Mouse (Mus musculus): ENCODE data around the gene Col15a1. TPM values are rescaled to one million over a fixed set of nuclear protein-coding genes. Genes with fewer than 3 reads are reported as not detected.

Col15a1 gene
- polyA plus RNA-seq, 1 experiment from 2014 or later: 31.6 TPM

DNA sequence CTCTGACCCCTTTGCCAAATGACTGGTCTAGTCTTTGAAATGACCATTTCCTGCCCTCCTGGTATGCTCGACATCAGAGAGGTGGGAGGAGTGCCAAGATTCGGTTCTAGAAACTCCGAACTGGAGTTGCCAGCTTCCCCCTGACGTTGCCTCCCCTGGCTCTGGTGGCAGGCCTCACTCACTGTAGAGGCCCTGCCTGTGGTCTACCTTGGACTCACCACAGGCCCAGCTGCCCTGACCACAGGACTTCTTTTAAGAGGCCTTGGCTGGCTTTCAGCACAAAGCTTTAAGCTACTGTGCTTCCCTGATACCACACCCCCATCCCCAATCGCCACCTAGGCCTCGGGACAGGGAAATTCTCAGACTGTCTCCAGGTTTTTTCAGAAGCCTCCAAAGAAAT, 21.4 kb upstream of the Col15a1 start:
- Histone ChIP-seq H3K4me1 (ENCODE audit: control insufficient read depth, insufficient read depth, low read length) (no peaks in the 10 kb centered on the region; the same call in 1 of the 2 replicates), H3K27ac (replicated peaks; ENCODE audit: low read depth, low read length) (no peak overlapping the region), H3K9ac (ENCODE audit: low read depth, low read length) (no peak overlapping the region), H3K9me3 (ENCODE audit: control insufficient read depth, low read length) (no peaks in the 10 kb centered on the region), H3K27me3 (replicated peaks; ENCODE audit: control insufficient read depth, insufficient read depth, low read length) (no peaks in the 10 kb centered on the region), H3K4me3 (ENCODE audit: low read depth, low read length) (no peak overlapping the region), H3K4me2 (ENCODE audit: low read depth, low read length) (no peak overlapping the region), H3K36me3 (ENCODE audit: control insufficient read depth, insufficient read depth, low read length) (no peaks in the 10 kb centered on the region)
- WGBS: 65% methylated on average over 6 of the region's 6 CpGs
- DNase-seq (ENCODE audit: low spot score) (peak; percentile 47), ATAC-seq (ENCODE audit: low read depth) (no peak)

DNA sequence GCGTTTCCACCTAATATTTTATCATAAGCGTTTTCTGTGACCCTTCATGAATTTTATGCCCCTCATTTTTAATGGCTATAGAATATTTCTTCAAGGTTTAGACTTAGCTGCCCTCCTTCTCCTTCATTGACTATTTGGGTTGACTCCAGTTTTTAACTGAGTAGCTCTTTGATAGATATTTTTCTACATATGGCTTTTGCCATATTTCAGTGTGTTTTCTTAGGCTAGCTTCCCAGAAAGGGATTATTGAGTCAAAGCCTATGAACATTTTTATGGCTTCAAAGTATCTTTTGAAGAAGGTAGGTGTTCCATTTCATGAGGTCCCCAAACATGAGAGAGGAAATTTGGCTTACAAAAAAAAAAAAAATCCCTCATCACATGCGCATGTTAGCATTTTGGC, 11.8 kb upstream of the Col15a1 start:
- no peak overlapping the region for H3K27ac ChIP-seq (replicated peaks; ENCODE audit: low read depth, low read length)
- H3K9ac ChIP-seq (ENCODE audit: low read depth, low read length): no peak overlapping the region
- no peaks in the 10 kb centered on the region for H3K36me3 ChIP-seq (ENCODE audit: control insufficient read depth, insufficient read depth, low read length)
- no peak overlapping the region for H3K4me3 ChIP-seq (ENCODE audit: low read depth, low read length)
- WGBS: 66% methylated on average over 3 of the region's 3 CpGs
- ATAC-seq (ENCODE audit: low read depth): no peak
- H3K27me3 ChIP-seq (replicated peaks; ENCODE audit: control insufficient read depth, insufficient read depth, low read length): no peaks in the 10 kb centered on the region
- DNase-seq (ENCODE audit: low spot score): peak; percentile 83
- H3K4me2 ChIP-seq (ENCODE audit: low read depth, low read length): no peak overlapping the region
- H3K9me3 ChIP-seq (ENCODE audit: control insufficient read depth, low read length): no peaks in the 10 kb centered on the region
- no peaks in the 10 kb centered on the region; the same call in 1 of the 2 replicates for H3K4me1 ChIP-seq (ENCODE audit: control insufficient read depth, insufficient read depth, low read length)

DNA sequence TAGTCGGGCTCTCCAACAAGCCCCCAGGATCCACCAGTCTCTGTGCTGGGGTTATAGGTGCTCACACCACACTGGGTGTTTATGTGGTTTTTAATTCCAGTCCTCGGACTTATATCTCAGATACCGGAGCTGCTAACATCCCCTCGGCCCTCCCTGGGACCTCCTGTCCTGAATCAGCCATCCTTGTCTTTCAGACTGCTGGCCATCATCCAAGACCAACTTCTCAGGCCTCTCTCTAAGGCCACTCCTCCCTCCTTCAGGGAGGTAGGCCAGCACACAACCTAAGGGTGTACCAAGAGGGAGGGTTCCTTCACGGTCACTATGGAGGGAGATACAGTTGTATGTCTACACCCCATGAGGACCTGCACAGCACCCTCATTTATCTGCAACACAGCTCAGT, 4.3 kb upstream of the Col15a1 start:
- H3K4me3 ChIP-seq (ENCODE audit: low read depth, low read length): no peak overlapping the region
- peaks cover 23% of the 10 kb centered on the region for H3K27me3 ChIP-seq (replicated peaks; ENCODE audit: control insufficient read depth, insufficient read depth, low read length)
- DNase-seq (ENCODE audit: low spot score) (no peak), ATAC-seq (ENCODE audit: low read depth) (no peak)
- no peak overlapping the region for H3K9ac ChIP-seq (ENCODE audit: low read depth, low read length)
- WGBS: 69% methylated on average over 5 of the region's 5 CpGs
- H3K4me1 ChIP-seq (ENCODE audit: control insufficient read depth, insufficient read depth, low read length): peaks cover 11% of the 10 kb centered on the region; the same call in 1 of the 2 replicates
- H3K36me3 ChIP-seq (ENCODE audit: control insufficient read depth, insufficient read depth, low read length): no peaks in the 10 kb centered on the region
- no peaks in the 10 kb centered on the region for H3K9me3 ChIP-seq (ENCODE audit: control insufficient read depth, low read length)
- no peak overlapping the region for H3K4me2 ChIP-seq (ENCODE audit: low read depth, low read length)
- no peak overlapping the region for H3K27ac ChIP-seq (replicated peaks; ENCODE audit: low read depth, low read length)

DNA sequence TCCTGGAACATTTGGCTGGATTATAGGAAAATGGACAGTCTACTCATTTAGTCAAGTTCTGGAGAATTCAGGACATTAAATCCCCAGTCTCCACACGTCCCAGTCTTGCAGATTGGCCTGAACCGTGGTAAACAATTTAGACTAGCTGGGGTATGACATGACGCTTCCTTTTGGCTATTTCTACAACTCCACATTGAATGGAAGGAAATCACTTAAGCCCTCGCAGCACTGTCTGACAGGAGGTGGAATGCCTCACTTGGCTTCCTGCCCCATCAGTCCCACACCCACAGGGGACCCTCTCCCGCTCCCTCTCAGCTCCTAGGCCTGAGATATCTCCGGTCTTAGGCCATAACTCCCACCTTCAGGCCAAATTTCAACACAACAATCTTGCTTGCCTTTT, 2.1 kb upstream of the Col15a1 start:
- Histone ChIP-seq H3K27ac (replicated peaks; ENCODE audit: low read depth, low read length) (no peak overlapping the region), H3K9me3 (ENCODE audit: control insufficient read depth, low read length) (no peaks in the 10 kb centered on the region), H3K9ac (ENCODE audit: low read depth, low read length) (no peak overlapping the region), H3K4me2 (ENCODE audit: low read depth, low read length) (no peak overlapping the region), H3K36me3 (ENCODE audit: control insufficient read depth, insufficient read depth, low read length) (no peaks in the 10 kb centered on the region), H3K27me3 (replicated peaks; ENCODE audit: control insufficient read depth, insufficient read depth, low read length) (peaks cover 41% of the 10 kb centered on the region), H3K4me3 (ENCODE audit: low read depth, low read length) (no peak overlapping the region), H3K4me1 (ENCODE audit: control insufficient read depth, insufficient read depth, low read length) (peaks cover 11% of the 10 kb centered on the region; the same call in 1 of the 2 replicates)
- DNase-seq (ENCODE audit: low spot score) (peak; percentile 39), ATAC-seq (ENCODE audit: low read depth) (no peak)
- 48% methylated on average over 6 of the region's 6 CpGs for WGBS

DNA sequence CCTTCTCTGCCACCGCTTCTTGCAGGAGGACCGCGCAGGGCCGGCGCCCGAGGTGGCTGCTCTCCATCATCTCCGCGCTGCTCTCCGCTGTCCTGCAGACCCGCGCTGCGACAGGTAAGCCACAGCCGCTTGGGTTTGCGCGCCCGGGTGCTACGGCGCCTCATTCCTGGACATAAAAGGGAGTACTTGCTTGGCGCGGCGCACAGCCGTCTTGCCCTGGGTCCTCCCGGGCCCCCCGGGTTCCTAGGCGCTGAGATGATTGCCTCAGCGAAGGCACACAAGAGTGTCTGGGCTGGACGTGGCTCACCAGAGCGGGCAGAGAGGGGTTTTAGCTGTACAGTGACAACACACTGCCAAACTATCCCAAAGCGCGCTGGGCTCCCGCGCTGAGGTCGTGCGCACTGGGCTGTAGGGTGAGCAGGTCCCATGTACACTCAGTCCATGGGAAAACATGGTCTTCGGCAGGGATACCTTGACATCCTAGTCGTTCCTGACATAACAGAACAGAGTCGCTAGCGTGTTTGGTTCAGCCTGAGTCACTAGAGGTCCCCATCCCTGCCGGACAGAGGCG, 545 bp downstream of the Col15a1 start:
- Histone ChIP-seq H3K4me3 (ENCODE audit: low read depth, low read length) (peak overlapping the region; percentile 54), H3K27ac (replicated peaks; ENCODE audit: low read depth, low read length) (no peak overlapping the region), H3K4me2 (ENCODE audit: low read depth, low read length) (peak overlapping the region; percentile 91), H3K4me1 (ENCODE audit: control insufficient read depth, insufficient read depth, low read length) (peaks cover 7% of the 10 kb centered on the region; the same call in 1 of the 2 replicates), H3K36me3 (ENCODE audit: control insufficient read depth, insufficient read depth, low read length) (no peaks in the 10 kb centered on the region), H3K9ac (ENCODE audit: low read depth, low read length) (peak overlapping the region; percentile 66), H3K27me3 (replicated peaks; ENCODE audit: control insufficient read depth, insufficient read depth, low read length) (peaks cover 41% of the 10 kb centered on the region), H3K9me3 (ENCODE audit: control insufficient read depth, low read length) (no peaks in the 10 kb centered on the region)
- ATAC-seq (ENCODE audit: low read depth) (0 out of 2 replicates have a peak, but pooled peaks have one; percentile 44), DNase-seq (ENCODE audit: low spot score) (no peak)
- 3% methylated on average over 31 of the region's 40 CpGs for WGBS

DNA sequence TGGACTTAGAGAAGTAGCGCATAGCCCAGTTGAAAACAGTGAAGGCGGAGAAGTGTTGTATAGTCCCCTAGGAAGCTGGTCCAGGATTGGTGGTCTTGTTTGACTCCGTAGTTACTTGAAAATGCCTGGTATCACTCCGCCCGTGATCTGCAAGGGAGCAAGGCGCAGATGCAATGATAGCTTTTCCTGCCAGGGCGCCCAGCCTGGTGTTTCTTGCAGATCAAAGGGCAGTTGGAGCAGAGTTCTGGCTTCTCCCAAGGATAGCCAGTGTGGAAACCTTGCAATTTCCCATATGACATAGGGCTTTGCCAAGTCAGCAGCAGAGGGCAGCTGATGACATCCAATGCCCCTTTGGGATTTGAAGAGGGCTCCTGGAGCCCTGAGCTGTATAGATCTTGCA, 1.5 kb downstream of the Col15a1 start:
- H3K4me3 ChIP-seq (ENCODE audit: low read depth, low read length): peak overlapping the region; percentile 54; the same call in 1 of the 2 replicates
- H3K9me3 ChIP-seq (ENCODE audit: control insufficient read depth, low read length): no peaks in the 10 kb centered on the region
- H3K4me1 ChIP-seq (ENCODE audit: control insufficient read depth, insufficient read depth, low read length): 0 out of 2 replicates have a peak, but pooled peaks cover 4% of the 10 kb centered on the region
- H3K4me2 ChIP-seq (ENCODE audit: low read depth, low read length): peak overlapping the region; percentile 91
- no peak for DNase-seq (ENCODE audit: low spot score)
- ATAC-seq (ENCODE audit: low read depth): no peak
- H3K9ac ChIP-seq (ENCODE audit: low read depth, low read length): no peak overlapping the region
- no peaks in the 10 kb centered on the region for H3K36me3 ChIP-seq (ENCODE audit: control insufficient read depth, insufficient read depth, low read length)
- no peak overlapping the region for H3K27ac ChIP-seq (replicated peaks; ENCODE audit: low read depth, low read length)
- 79% methylated on average over 7 of the region's 7 CpGs for WGBS
- peaks cover 41% of the 10 kb centered on the region for H3K27me3 ChIP-seq (replicated peaks; ENCODE audit: control insufficient read depth, insufficient read depth, low read length)

DNA sequence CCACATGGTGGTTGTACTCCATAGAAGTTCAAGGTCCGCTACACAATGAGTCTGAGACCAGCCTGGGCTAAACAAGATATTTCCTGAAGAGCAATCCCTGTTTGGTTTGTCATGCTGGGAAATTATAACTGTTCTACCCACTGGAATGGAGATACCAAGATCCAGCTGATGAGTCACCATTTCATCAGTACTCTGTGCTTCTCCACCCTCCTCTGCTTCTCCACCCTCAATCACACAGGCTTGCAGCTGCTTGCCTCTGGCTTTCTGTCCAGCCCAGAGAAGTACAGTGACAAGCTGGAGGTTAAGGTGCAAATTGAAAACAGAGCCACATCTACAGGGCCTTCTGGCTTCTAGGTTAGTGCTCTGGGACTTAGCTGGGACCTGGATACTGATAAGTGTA, 10.9 kb downstream of the Col15a1 start:
- Histone ChIP-seq H3K9me3 (ENCODE audit: control insufficient read depth, low read length) (no peaks in the 10 kb centered on the region), H3K27me3 (replicated peaks; ENCODE audit: control insufficient read depth, insufficient read depth, low read length) (no peaks in the 10 kb centered on the region), H3K36me3 (ENCODE audit: control insufficient read depth, insufficient read depth, low read length) (no peaks in the 10 kb centered on the region), H3K4me2 (ENCODE audit: low read depth, low read length) (no peak overlapping the region), H3K27ac (replicated peaks; ENCODE audit: low read depth, low read length) (no peak overlapping the region), H3K4me3 (ENCODE audit: low read depth, low read length) (no peak overlapping the region), H3K9ac (ENCODE audit: low read depth, low read length) (no peak overlapping the region), H3K4me1 (ENCODE audit: control insufficient read depth, insufficient read depth, low read length) (no peaks in the 10 kb centered on the region)
- ATAC-seq (ENCODE audit: low read depth) (no peak), DNase-seq (ENCODE audit: low spot score) (no peak)
- WGBS: 85% methylated on average over 1 of the region's 1 CpGs

DNA sequence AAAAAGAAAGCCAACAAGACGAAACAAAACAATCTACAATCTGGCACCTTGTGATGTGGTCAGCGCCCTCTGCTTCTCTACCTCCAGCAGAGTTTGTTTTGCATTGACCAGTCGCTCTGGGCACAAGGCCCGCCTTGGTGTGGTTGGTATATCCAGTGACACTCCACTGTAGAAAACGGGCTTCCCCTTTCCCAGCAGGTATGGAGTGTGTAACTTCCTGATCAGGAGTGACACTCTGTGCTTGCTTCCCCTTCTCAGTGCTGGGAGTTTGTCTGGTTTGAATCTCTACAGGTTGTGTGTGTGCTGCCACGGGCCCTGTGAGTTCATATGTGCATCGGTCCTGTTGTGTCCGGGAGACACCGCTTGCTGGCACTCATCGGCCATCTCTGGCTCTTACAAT, 11.4 kb downstream of the Col15a1 start:
- Histone ChIP-seq H3K4me1 (ENCODE audit: control insufficient read depth, insufficient read depth, low read length) (no peaks in the 10 kb centered on the region), H3K27ac (replicated peaks; ENCODE audit: low read depth, low read length) (no peak overlapping the region), H3K4me3 (ENCODE audit: low read depth, low read length) (no peak overlapping the region), H3K9me3 (ENCODE audit: control insufficient read depth, low read length) (no peaks in the 10 kb centered on the region), H3K36me3 (ENCODE audit: control insufficient read depth, insufficient read depth, low read length) (no peaks in the 10 kb centered on the region), H3K9ac (ENCODE audit: low read depth, low read length) (no peak overlapping the region), H3K27me3 (replicated peaks; ENCODE audit: control insufficient read depth, insufficient read depth, low read length) (no peaks in the 10 kb centered on the region), H3K4me2 (ENCODE audit: low read depth, low read length) (no peak overlapping the region)
- ATAC-seq (ENCODE audit: low read depth) (no peak), DNase-seq (ENCODE audit: low spot score) (no peak)
- 81% methylated on average over 10 of the region's 10 CpGs for WGBS

DNA sequence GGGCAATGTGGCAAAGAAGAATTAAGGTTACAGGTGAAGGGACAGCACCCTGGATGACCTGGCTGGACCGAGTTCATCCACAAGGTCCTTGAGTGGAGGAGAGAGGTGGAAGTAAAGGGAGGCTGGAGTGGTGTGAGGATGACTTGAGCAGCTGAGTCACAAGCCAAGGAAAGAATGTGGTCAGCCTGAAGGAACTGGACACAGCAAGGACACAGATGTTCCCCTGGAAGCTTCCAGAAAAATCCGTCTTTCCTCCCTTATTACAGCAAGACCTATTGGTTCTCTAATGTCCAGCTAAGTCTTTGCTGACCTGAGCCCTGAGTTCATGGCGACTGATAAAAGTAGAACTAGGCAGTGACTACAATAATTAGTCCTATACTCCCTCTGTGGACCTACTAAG, 12.6 kb downstream of the Col15a1 start:
- H3K27me3 ChIP-seq (replicated peaks; ENCODE audit: control insufficient read depth, insufficient read depth, low read length): no peaks in the 10 kb centered on the region
- H3K4me1 ChIP-seq (ENCODE audit: control insufficient read depth, insufficient read depth, low read length): no peaks in the 10 kb centered on the region
- H3K9me3 ChIP-seq (ENCODE audit: control insufficient read depth, low read length): no peaks in the 10 kb centered on the region
- WGBS: 87% methylated on average over 3 of the region's 3 CpGs
- H3K9ac ChIP-seq (ENCODE audit: low read depth, low read length): no peak overlapping the region
- no peak overlapping the region for H3K27ac ChIP-seq (replicated peaks; ENCODE audit: low read depth, low read length)
- ATAC-seq (ENCODE audit: low read depth) (no peak), DNase-seq (ENCODE audit: low spot score) (no peak)
- no peak overlapping the region for H3K4me2 ChIP-seq (ENCODE audit: low read depth, low read length)
- H3K4me3 ChIP-seq (ENCODE audit: low read depth, low read length): no peak overlapping the region
- H3K36me3 ChIP-seq (ENCODE audit: control insufficient read depth, insufficient read depth, low read length): no peaks in the 10 kb centered on the region
